Mouse (Mus musculus): ENCODE measurements around the gene Spns2. TPM values are rescaled to one million over a fixed set of nuclear protein-coding genes. Genes with fewer than 3 reads are reported as not detected.

The Spns2 gene
- total RNA-seq, 2 experiments from 2014 or later: 2.2 to 3.4 TPM

DNA sequence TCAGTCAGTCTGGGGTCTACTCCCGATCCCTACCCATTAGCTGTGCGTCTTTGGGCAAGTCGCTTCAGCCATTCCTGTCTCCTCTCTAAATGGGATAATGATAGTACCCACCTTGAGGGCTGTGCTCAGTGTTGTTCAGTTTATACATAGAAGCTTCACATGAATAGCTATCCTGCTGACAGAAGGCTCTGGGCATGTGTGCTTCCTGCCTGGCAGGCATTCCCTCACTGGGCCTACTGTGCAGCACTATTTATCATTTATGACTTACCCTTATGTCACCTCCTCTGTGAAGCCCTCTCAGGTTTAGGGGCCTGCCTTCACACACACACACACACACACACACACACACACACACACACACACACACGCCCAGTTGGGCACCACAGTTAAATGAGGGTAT, 10.4 kb upstream of the Spns2 start:
- DNase-seq: no peak

DNA sequence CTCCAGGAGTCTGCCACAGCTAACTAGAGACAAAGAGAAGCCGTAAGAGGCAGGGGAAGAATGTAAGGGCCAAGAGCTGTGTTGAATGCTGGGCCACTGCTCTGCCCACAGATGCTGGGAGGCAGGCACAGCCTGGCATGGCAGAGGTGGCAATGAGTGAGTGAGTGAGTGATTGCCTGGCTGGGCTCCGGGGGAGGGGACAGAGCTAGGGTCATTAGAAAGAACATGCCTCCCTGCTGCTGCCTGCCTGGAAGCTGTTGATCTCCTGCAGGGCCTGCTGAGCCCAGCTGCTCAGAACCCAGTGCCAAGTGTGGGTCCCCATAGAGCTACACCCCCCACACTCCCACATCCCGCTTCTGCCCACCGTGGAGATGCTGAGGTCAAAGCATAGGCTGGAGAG, 7.7 kb upstream of the Spns2 start:
- DNase-seq: no peak

DNA sequence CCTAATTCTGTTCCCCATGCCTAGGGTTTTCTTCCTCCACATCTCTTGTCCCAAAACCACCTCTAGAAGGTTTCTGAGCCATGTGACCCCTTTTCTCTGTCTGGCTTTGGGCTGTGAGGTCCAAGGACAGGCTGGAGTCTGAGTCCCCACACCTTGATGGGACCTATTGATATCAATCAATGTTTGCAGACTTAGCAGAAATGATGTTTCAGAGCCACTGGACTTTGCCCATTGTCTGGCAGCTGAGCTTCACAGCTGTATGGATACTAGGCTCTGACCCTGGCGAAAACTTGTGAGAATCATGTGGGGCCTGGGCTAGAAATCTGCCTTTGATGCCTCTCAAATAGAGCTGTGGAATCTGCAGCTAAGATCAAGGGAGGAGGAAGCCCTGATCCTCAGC, 7.1 kb upstream of the Spns2 start:
- no peak for DNase-seq

DNA sequence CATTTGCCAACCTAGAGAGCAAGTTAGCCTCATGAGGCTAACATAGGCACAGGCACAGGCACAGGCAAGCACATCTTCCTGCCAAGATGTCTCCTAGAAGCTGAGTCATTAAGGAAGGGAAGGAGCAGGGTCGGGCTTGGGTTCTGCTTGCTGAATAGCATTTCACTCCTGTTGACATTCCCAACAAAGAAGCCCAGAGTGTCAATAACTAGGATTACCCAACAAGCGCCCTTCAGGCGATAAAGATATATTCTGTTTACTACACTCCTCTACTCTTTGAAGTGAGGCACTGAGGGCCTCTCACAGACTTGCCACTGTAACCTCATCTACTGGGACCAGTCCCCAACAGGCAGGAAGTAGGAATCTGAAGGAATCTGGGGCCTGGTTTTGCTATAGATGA, 6.4 kb upstream of the Spns2 start:
- no peak for DNase-seq

DNA sequence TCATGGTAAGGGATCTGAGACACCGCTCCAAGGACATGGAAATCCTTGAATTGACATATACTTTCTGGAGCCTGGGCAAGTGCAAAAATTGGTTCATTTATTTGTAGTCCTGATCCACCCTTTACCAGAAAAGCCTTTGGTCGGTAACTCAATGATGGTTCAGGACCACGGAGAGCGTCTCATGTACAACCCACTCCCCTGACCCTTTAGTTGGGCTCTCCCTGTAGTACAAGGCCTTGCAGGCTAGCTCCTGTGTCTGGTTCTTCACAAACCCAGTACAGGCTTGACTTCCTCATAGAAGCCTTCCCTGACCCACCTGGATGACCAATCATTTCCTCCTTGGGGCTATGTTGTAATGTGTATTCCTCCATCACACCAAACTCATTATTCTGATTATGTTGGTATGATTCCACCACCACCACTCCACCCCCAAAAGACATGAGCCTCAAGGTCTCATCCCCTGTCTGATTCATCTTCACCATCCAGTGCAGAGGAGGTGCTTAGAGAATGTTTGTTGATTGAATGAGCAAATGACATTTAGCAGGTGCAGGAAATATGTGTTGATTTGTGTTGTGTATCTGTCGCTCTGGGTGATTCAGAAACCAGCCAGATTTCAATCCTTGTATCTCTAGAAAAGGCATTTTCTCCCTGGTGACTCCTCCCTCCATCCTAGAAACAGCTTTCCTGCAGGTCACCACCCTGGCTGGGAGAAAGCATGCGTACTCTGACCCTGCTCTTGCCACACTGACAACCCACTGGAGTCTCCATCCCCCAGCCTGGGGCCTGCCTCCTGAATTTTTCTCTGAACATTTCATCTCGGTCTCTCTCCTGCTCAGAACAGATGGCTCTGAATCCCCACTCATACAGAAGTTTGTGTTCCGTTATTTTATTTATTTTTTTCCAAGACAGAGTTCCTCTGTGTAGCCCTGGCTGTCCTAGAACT, 4.6 kb upstream of the Spns2 start:
- DNase-seq: no peak

DNA sequence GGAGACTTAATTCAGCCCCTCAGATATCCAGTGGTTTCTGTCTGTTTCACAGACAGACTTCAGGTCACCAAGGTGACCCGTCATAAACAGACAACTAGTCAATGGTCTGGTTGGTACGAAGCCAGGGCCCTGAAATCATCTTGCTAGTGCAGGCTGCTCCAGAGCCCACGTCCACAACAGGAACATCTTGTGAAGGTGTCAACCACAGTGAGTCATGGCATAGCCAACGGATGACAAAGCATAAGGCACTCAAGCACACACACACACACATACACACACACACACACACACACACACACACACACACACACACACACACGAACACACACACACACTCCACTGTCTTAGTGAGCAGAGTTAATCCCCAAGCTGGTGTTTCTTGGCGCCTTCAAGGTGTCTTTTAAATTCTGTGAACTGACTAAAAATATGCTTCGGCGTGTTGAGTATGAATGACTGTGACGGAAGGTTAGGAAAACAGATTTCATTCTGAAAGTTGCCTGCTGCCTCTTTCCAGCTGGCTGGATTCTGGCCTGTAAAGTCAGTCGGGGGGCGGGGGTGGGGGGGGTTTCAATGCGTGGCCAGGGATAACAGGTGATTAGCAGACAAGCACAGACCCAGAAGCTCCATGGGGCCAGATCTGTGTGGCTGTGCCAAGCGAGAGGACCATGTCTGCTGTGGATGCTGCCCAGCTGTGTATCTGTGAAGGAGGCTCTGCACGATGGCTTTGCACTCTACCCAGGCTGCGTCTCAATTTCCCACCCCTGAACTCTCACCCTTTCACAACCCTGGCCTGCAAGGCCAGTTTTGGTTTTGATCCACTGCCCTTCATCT, 1.6 kb upstream of the Spns2 start:
- DNase-seq: no peak

DNA sequence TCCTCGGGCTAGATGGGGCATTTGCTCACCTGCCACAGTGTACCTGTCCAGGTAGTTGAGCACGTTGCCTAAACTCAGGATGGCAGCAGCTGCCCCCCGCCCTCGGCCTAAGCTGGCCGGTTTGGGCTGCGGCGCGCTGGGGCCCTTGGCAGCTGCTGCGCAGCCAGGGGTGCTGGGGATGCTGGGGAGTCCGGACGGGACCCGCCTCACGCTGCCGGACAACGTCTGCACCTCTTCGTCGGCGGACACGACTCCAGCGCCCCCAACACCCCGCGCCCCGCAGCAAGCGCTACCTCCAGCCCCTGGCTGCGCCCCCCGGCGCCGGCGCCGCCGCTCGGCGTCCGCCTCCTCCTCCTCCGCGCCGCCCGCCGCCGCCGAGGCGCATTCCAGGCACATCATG, 307 bp downstream of the Spns2 start:
- DNase-seq: no peak

DNA sequence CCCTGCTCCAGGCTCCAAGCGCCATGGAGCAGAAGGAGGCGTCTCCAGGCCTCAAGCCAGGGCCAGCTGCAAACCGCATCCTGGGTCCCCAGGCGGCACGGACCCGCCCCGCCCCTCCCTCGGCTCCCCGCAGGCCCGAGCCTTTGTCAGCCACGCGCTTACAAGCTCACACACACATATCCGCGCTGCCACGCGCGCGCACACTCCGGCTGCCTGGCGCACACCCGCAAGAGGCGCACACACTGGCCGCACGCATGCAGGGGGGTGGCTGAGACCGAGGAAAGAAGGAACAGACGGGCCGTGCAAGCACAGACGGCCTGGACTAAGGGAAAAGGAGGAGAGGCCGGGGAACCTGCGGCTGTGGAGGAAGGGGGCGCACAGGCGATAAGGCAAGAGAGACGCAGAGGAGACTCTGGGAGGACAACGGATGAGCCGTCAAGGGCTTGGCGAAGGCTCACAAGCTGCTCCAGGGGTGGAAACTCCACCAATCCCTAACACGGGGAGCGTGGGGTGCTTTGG, 892 bp downstream of the Spns2 start:
- DNase-seq: peak; percentile 16 to 37

DNA sequence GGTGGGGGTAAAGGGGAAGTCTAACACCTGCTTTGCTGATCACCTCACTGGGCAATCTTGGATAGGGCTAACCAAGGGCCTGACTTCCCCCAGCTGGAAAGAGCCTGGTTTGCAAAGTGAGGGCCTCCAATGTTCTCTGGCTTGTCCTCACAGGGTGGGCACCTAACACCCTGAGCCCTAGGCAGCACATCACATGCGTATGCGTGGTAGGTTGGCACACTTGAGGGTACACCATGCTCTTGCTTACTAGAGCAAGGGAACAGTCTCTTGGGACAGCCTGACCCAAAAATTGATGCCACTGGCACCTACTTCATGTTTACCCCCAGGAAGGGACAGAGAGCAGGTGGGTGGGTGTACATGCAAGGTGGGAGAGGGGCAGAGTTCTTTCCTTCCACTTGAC, 2.0 kb downstream of the Spns2 start:
- no peak for DNase-seq

DNA sequence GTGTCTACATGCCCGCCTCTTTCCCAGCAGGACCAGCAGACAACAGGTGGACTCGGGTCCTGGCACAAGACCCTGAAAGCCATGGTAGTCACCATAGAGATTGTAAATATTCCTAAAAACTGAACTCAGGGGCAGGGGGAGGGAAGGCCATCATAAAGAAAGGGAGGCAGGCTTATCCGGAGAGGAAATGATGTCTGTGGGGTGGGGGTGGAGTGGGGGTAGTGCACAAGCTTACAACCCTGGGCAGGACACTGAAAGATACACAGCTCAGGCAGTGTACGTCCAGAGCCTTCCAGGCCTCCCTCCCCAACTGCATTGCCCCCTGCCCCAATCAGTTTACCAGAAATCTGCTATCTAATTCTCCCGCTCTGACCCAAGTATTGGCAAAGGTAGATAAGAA, 2.5 kb downstream of the Spns2 start:
- DNase-seq: no peak

DNA sequence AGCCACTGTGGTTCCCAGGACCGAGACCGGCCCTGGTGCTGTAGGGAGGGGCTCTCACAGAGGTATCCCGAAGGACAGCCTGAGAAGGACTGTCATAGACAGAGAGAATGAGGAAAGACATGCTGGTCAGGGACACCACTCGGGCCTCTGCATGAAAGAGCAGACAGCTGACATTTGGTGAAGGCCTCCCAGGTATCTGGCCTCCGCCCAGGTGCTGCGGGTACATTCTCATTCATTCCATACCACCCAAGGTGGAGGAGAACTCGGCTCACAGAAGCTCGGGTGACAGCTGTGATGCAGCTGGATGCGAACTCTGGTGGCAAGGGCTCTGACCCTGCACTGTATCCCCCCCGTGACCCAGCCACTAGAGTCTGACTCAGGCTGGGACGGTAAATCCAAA, 3.7 kb downstream of the Spns2 start:
- no peak for DNase-seq

DNA sequence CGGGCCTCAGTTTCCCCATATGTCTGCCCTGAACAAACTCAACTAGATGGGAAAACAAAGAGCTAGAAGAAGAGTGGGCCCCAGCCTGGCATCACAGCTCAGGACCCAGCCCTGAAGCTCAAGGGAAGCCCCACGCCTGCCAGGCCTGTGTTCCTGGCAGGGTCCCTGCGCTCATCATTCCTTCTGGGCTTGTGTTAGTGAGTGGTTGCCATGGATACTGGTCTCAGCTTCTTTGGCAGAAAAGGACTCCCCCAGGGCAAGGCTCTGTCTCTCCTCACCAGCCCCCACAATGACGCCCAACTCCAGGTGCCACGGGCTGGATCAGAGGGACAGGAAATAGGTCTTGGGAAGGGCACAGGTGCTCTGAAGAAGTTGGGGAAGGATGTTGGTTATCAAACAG, 4.5 kb downstream of the Spns2 start:
- DNase-seq: no peak

DNA sequence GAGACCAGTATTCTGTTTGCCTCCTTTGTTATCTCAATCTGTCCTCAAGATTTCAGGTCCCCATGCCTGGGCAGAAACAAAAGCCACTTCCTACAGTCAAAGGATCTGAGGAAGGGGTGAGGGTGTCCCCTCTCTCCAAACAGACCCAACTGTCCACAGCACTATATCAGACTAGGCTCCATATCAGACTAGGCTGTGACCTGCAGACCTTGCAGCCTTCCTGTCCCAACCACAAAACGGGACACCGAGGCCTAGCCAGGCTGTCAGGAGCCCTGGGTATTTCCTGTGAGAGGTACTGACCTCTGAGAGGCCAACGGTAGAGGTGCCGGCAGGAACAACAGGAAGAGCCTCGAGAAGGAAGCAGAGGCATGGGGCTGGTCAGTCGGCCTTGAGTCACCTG, 5.2 kb downstream of the Spns2 start:
- no peak for DNase-seq

DNA sequence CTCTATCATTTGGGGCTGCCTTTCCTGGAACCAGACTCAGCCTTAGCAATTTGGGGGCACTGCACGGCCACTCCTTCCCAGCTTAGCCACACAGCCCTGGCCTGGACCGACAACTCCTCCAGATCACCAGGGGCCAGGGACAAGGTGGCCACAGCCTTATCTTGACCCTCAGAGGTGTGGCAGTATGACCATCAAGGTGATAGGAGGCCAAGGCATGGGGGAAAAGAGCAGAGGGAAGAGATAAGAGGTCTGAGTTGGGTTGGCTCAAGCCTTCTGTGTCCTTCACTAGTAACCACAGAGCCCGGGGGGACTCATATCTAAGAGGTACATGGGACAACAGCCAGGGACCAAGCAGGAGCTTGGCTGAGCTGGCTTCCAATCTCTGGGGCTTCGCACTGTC, 7.8 kb downstream of the Spns2 start:
- no peak for DNase-seq

DNA sequence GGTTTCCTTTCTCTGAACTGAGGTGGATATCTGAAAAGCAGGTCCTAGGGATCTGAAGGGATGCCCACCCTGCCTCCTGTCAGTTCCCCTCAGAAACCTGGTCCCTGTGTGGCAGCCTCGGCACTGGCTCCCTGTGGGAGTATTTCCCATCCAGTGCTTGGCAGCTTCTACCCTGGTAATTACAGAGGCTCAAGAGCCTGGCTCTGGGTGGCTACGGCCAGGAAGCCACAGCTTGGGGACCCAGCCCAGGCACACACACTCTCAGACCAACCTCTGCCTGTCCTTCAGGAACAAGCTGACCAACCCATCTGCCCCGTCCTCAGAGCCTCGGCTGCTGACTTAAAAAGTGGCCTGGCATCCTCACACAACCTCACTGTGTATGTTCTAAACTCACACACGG, 8.4 kb downstream of the Spns2 start:
- no peak for DNase-seq

DNA sequence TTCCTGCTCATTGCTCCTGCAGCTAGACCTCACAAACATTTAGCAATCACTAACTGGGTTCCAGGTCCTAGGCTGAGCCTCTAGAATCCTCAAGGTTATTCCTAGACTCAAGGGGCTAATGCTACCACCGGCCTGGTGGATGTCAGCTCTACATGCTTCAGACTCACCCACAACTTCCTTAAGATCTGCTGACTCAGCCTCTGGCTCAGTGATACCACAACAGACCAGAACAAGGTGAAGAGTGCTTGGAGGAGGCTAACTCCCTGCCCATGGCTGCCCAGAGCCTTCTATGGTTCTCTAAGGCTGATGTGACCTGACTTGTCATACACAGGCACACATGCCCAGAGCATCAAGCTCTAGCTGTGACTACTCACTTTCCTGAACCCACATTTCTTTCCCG, 10.2 kb downstream of the Spns2 start:
- no peak for DNase-seq

DNA sequence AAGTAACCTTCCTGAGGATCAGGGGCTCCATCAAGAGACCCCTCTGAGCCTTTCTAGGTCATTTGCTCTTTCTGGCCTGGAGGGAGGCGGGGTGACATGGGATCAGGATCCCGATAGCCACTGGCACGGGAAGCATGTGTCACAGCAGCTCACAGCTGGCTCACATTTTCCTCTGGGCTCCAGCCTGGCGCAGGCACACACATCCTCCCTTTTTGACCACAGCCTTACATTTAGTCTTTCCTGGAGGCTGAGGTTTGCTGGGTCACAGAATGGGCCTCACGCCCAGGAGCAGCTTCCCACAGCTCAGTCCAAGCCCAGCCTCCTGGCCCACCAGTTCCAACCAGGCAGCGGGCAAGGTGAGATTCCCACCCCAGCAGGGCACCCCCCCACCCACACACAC, 11.5 kb downstream of the Spns2 start:
- peak in 1 of 2 experiments; percentile 18 for DNase-seq

DNA sequence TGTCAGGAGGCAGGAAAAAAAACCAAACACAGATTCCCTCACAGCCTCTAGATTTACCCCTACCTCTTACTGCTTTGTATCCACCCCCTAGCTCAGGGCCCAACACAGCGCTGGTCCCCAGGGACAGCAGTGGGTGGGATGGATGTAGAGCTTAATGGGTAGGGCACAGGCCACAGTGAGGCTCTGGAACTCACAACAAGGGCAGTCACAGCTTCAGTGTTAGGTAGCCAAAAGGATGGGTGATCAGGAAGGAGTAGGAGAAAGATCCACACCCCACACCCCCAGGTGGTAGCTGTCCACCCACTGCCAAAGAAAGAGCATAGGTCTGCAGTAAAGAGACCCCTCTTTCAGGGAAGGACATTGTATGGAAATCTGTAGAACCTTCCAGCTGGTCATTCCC, 12.1 kb downstream of the Spns2 start:
- no peak for DNase-seq

DNA sequence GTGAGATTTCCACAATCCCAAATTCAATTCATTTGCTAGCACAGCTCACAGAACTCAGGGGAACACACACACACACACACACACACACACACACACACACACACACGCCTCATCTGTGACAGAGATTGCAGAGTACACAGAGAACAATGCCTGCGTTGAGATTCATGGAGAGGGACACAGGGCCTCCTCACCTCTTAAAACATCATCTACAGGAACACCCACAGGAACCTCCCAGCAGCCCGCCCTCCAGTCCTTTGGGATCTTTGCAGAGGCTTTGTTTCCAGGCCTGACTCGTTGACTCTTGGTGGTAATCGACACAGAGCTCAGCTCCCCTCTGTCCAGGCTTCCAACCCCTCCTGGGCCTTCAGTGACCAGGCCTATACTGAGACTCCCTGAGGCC, 12.5 kb downstream of the Spns2 start:
- DNase-seq: no peak

DNA sequence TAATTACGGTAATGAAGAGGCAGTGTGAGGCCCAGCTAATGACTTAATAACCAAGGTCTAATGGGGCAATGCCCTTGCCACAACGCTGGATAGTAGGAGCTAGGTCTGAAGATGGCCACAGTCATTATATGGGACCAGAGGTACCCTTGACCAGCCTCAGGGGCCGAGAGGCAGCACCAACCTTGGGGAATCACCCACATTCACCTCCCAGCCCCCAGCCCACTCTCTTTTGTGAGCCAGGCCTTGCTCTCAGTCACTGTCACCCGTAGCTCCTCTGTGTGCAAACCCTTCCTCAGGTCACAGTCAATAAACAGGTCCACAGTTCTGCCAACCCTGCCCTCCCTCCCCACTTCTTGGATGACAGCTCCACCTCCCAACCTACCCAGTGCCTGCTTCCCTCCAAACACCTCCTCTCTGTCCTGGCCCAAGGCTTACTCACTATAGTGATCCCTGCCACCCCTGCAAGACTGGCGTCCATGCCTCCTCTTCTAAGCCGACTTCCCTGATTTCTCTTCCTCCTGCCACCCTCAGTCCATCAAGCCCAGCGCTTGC, 13.6 kb downstream of the Spns2 start:
- no peak for DNase-seq

DNA sequence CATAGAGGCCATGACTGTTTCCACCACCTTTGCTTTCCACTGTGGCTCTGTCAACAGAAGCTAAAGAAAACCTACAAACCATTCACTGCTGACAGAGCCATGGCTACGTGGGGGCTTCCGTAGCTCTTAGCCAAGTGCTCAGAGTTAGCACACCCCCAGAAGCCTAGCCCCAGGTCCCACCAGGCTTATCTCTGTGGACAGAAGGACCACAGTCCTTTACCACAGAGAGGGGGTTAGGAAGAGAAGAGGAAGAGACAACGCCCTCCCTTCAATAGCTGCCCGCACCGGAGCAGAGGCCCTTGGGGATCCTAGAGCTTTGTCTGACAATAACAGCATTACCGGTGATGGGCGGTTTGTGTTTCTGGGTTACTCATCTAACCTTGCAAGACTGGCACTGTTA, 14.3 kb downstream of the Spns2 start:
- no peak for DNase-seq

DNA sequence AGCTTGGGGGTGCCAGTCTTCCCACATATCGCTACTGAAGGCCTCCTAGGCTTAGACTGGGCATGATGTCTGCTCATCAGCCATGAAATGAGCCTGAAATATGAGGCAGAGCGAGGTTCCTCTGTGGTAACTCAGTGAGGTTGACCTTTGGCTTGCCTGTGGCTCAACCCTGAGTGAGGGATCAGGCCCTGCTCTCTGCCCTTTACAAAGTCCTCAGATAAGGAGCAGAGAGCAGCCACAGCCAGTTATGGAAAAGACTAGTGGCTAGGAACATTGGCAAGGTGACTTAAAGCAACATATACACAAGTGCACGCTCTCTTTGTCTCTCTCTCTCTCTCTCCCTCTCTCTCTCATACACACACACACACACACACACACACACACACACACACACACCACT, 14.8 kb downstream of the Spns2 start:
- no peak for DNase-seq

DNA sequence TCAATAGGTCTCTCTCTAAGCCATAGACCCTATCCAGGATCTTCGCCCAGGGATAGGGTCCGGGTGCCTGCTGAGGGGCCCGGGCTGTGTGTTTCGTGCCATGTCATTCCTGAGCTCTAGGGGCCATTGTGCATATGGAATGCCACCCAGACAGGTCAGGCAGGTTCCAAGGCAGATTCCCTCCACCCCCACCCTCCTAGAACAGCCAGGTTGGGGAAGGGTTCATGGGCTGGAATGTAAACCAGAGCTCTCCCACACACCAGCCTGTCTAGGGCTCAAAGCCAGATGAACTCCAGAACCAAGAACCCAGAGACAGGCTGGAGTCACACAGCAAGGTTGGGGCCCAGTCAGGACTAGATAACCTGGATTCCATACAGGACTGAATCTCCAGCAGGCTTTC, 16.2 kb downstream of the Spns2 start:
- DNase-seq: no peak

Data from adrenal gland, postnatal 36 days (tissue).